Mouse (Mus musculus) lung, postnatal 36 days (tissue): ENCODE measurements around the gene Zbed4.
"Not testable (repeated sequence)": the region's sequence is repeated elsewhere in the genome, so short reads cannot be mapped to it uniquely, and the experiment has no call there.

Source experiments
- DNase-seq: peaks from one replicate; pipeline ENCODE4 v3.0.0; 2022; ENCODE audit warnings: mixed read lengths

Zbed4 gene

DNA sequence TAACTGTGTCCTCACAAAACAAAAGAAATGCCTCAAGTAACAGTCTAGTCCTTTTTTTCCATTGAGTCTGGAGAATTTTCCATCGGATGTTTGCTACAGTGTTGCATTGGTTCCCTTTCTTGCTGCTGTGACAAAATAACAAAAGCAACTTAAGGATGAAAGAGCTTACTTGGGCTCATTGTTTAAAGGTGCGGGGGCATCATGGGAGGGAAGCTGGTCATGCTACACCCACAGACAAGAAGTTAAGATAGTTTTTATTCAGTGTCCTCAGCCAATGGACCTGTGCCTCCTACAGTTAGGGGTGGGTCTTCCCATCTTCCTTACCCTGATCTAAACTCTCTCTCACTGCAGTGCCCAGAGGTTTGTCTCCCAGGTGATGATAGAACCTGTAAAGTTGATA lies 13.0 kb upstream of the Zbed4 start:
- DNase-seq = no peak

DNA sequence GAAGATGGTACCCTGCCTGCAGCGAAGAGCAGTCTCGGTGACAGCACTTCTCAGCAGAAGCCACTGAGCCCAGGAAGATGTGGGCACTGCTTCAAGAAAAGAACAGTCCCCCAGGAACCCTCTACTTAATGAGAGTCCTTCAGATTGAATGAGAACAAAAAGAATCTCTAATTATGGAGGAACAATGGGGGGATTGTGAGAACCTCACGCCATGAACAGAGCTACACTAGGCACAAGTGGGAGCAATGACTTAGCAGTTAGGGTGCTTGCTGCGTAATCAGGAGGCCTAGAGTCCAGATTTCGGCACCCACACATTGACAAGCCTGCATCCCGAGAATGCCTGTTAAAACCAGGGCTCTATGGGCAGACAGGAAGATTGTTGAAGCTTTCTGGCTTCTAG lies 10.1 kb upstream of the Zbed4 start:
- no peak for DNase-seq

DNA sequence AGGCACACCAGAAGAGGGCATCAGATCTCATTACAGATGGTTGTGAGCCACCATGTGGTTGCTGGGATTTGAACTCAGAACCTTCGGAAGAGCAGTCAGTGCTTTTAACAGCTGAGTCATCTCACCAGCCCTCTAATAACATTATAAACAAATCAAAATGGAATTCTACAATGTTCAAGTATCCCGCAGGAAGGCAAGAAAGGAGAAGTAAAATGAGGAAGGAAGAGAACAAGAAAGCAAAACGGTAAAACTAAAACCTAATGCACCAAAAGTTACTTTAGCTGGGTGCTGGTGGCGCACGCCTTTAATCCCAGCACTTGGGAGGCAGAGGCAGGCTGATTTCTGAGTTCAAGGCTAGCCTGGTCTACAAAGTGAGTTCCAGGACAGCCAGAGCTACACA lies 8.1 kb upstream of the Zbed4 start:
- DNase-seq = not testable (repeated sequence)

DNA sequence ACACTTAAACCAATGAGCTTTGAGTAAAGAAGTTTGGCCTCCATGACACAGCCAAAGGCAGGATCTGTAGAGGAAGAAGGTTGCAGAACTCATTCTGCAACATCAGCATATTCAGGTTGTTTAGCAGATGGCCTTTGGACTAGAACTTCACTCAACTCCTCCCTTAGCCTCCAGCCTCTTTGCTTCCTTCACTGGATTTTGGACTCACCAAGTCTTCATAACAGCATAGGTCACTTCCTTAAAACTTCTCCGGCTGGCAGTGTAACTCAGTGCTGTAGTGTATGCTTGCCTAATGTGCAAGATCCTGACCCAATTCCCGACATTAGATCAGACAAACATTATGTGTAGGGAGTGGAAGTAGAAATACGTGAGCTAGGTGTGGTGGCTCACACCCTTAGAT lies 6.1 kb upstream of the Zbed4 start:
- no peak for DNase-seq

DNA sequence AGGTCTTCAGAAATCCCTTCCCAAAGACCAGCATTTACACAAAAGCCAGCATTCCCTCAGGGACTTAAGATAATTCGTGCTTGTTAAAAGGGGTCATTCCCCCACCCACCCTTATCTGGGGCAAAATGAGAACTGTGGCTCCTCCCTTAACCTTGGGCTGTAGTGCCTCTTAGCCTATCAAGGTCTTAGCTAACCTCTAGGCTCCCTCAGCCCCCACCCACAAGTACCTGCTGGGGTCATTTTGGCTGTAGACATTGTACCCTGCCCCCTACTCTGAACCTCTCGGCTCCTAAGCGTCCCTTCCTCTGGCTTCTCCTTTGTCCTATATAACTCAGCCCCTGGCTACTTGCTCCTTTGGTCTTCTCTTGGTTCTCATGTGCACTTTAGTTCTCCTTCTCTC lies 5.5 kb upstream of the Zbed4 start:
- no peak for DNase-seq

DNA sequence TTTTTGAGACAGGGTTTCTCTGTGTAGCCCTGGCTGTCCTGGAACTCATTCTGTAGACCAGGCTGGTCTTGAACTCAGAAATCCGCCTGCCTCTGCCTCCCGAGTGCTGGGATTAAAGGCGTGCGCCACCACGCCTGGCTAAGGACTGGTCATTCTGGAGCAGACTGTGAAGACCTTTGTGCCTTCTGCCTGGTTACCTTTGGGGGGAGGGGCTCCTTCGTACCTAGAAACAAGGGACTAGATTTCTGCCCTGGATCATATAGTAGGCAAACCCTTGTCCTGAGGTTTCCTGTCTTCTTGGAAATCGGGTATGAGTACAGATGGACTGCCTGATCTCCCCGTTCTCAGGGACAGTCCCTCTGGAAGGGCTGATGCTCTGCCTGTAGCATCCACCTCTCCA lies 1.8 kb upstream of the Zbed4 start:
- DNase-seq = not testable (repeated sequence)

DNA sequence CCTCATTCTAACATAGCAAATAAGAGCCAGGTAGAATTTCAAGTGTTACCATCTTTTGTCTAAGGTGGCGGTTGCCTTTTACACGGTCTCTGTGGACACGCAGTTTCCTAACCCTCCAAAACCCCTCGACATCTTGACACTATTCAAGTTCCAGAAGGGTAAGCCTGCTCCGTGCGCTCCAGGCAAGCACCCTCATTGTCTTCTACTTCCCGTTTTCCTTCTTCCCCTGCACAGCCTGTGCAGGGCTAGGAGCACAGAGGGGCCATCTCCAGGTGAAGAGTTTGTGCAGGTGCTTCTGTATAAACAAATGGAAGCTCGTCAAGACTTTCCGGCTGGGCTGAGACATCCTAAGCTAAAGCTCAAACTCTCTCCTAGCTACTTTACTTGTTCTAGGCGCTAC lies 1.4 kb upstream of the Zbed4 start:
- no peak for DNase-seq

DNA sequence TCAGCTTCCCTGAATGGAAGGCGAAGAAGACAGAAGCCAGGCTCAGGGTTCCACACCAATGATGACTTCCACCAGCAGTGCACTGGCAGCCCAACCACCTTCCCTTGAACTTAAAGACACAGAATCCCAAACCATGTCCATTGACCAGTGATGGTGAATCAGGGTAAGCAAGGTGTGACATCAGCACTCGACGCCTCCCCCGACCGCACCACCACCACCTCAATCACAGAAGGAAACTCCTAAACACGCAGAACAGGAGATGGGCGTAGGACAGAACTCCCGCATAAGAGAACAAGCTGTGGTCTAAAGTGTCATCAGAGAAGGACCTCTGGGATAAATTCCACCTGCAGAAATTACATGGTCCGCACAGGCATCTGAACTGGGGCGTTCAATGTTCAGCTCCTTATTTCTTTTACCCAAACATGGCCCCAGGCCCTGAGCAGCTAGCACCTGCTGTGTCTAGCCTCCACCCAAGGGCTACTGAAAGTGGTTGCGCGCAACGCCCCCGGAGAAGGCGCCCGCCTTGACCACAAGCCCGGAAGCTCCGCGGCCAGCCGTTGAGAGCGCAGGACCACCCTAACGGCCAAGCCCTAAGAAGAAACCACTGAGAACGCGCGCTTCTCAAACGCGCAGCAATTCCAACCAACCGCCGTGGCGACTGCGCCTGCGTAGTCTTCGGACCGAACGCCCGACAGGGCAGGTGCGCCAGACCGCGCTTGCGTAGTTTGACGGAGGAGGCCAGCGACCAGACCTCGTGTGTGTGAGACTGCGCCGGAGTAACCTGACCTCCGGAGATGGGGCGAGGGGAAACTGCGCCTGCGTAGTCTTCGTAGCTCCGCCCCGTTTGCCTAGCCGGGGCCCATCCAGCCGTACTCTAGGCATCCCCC lies 540 bp upstream of the Zbed4 start:
- peak; percentile 99 for DNase-seq

DNA sequence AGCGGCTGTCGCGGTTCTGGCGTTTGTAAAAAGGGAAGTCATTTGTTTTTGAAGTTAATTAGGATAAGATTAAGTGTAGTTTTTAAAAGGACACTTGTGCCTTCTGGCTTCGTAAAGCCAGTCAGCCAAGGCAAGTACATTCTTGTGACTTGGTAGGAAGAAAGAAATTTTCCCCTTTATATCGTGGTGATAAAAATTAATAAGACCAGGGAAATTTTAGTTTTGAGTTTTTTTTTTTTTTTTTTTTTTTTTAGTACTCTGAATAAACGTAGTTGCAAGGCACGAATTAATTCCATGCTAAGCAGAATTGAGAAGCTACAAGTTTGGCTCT lies 908 bp downstream of the Zbed4 start:
- DNase-seq = no peak

DNA sequence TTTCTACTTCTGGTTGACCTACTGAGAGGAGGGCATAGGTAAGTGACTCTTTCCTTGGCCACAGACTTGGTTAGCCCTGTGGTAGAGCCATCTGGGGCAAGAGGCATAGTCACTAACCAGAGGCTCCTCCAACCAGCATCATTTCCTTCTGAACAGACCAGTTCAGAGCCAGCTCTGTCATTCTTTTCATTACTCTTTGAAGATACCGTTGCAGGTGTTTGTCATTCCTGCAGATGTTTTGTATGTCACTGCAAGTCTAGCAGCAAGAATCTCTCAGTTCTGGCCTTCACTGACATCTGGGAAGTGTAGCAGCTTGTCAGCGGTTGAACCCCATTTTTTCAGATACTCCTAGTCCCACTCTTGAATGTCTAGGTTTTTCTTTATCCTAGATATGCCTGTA lies 3.4 kb downstream of the Zbed4 start:
- no peak for DNase-seq

DNA sequence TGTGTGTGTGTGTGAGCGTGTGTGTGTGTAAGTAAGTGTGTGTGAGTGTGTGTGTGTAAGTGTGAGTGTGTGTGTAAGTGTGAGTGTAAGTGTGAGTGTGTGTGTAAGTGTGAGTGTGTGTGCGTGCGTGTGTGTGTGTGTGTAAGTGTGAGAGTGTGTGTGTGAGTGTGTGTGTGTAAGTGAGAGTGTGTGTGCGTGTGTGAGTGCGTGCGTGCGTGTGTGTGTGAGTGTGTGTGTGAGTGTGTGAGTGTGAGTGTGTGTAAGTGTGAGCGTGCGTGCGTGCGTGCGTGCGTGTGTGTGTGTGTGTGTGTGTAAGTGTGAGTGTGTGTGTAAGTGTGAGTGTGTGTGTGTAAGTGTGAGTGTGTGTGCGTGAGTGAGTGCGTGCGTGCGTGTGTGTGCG lies 4.3 kb downstream of the Zbed4 start:
- DNase-seq = no peak

DNA sequence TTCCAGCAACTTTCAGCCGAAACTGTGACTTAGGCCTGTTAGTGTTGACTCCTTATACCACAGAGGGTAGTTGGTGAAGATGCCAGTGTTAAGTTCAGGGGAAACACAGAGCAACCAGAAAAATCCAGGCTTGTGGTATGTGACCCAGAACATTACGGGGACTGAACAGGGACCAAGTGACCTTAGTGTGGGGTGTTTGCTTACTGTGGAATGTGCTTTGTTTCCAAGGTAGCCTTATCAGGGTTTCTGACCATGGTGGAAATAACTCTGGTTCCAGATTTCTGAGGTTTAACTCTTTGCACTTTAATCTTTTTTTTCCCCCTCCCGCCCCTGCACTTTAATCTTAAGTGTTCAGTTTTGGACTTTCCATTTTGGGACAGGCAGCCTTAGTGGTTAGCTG lies 6.6 kb downstream of the Zbed4 start:
- peak; percentile 41 for DNase-seq

DNA sequence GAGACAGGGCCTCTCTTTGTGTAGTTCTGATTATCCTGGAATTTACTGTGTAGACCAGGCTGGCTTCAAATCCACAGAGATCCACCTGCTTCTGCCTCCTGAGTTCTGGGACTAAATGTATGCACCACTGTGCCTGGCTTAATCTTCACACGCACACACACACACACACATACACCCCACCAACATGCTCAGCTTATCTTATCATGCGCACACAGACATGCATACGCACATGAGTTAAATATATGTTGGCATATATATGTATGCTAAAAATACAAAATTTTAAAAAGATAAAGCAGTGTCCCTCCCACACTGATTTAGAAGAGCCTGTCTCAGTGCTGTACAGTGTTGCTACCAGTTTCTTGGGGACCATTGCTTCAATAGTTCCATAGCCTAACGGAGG lies 10.1 kb downstream of the Zbed4 start:
- DNase-seq = no peak

DNA sequence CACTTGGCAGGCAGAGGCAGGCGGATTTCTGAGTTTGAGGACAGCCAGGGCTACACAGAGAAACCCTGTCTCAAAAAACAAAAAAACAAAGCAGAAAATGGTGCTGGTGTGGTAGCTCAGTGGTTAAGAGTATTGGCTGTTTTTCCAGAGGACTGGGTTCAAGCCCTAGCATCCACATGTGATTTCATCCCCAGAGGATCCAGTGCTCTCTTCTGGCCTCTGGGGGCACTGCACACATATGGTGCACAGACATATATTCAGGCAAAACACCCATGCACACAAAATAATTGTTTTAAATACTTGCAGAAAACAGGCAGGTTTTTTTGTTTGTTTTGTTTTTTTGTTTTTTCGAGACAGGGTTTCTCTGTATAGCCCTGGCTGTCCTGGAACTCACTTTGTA lies 14.7 kb downstream of the Zbed4 start:
- DNase-seq = not testable (repeated sequence)

DNA sequence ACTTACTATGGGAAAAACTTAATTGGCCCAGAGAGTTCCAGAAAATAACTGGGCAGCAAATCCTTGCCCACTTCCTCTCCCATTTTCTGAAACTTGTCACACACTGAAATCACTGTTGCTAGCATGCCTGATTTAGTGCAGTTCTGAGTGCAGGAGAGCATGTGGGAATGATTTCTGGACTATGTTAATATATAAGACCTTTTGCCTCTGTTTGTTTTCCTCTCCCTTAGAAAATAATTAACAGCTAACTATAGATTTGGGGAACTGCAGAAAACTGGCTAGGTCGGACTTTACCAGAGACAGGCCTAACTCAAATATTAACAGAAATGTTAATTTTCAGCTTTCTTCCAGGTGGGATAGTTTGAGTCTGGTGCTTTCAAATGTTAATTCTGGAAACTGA lies 17.1 kb downstream of the Zbed4 start:
- DNase-seq = no peak

DNA sequence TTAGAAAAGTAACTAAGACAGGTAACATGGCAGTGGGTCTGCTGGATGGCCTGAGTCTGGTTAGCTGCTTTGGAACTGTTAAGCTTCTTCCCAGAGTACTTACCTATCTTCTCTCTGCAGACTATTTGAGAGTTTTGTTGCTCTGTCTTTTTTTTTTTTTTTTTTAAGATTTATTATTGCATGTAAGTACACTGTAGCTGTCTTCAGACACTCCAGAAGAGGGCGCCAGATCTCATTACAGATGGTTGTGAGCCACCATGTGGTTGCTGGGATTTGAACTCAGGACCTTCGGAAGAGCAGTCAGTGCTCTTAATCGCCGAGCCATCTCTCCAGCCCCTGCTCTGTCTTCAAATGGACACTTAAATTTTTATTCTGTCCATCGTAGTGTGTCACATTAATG lies 23.2 kb downstream of the Zbed4 start:
- not testable (repeated sequence) for DNase-seq

DNA sequence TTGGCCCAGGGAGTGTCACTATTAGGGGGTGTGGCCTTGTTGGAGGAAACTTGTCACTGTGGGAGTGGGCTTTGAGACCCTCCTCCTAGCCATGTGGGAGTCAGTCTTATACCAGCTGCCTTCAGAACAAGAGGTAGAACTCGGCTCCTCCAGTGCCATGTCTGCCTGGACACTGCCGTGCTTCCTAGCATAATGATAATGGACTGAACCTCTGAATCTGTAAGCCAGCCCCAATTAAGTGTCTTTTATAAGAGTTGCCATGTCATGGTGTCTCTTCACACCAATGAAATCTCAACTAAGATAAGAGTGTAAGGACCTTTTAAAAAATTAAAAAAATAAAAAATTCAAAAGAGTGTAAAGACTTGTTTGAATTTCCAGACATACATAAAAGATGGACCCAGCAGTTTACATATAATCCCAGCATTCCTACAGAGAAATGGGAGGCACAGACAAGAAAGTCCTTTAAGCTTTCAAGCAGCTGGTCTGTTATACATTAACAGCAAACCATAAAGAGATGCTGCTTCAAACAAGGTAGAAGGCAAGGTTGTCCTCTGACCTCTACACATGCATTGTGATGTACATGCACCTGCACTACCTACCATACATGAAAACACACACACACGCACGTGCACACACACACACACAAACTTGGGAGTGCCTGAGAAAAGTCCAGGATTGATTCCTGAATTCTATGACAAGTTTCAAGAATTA lies 40.8 kb downstream of the Zbed4 start:
- DNase-seq = no peak

DNA sequence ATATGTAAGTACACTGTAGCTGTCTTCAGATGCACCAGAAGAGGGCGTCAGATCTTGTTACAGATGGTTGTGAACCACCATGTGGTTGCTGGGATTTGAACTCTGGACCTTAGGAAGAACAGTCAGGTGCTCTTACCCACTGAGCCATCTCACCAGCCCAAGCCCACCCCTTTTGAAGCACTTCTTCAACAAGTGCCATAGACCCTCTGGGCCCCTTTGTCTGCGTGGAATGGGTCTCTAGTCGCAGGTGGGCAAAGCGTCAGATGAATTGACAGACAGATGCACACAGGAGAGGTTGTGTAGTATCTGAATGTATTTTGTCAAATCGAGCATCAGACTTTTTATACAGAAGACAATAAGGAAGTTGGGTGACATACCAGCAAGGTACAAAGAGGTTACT lies 43.3 kb downstream of the Zbed4 start:
- DNase-seq = not testable (repeated sequence)

DNA sequence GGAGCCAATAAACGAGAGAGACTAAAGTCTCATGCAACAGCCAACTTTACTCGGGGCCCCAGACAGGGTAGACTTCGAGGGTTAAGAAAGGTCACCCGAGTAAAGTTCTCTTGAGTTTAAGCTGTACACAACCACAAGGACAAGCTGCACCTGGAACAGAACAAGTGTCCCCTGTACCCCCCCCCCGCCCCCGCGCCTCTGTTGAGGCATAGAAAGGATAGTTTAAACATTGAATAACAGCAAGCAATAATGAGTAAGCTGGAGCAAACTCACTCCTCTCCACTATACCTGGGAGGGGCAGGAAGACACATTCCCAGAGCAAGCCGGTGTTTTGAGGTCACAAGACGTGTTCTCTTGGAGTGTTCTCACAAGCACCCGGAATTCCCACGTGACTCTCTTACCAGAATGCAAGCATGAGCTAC lies 48.5 kb downstream of the Zbed4 start:
- DNase-seq = peak; percentile 90

DNA sequence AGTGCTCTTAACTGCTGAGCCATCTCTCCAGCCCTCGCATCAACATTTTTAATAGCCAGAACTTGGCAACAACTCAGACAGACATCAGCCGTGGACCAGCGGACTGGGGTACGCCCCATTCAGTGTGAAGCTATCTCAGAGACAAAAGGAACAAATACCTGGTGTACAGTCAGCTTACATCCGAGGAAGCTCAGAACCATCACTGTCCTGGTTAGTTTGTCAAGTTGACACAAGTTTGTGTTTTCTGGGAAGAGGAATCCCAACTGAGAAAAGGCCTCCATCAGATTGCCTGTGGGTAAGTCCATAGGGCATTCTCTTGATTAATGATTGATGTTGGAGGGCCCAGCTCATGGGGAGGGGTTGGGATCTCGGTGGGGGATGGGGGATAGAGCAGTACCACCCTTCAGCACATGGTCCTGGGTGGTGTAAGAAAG lies 49.5 kb downstream of the Zbed4 start:
- DNase-seq = no peak

DNA sequence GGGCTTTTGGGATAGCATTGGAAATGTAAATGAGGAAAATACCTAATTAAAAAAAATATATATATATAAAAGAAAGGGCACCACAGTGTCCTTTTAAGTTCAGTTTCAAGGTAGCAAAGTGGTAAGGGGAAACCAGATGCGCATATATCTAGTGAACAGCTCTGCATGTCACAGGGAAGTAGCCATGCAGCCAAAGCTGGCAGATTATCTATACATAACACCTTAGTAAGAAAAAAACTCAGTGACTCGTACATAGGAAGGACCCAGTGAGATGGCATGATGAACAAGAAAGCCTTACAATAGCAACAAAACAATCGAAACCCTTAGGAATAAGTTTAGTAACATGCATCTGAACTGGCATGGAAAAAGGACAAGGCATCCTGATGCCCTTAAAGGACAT lies 50.4 kb downstream of the Zbed4 start:
- DNase-seq = no peak

DNA sequence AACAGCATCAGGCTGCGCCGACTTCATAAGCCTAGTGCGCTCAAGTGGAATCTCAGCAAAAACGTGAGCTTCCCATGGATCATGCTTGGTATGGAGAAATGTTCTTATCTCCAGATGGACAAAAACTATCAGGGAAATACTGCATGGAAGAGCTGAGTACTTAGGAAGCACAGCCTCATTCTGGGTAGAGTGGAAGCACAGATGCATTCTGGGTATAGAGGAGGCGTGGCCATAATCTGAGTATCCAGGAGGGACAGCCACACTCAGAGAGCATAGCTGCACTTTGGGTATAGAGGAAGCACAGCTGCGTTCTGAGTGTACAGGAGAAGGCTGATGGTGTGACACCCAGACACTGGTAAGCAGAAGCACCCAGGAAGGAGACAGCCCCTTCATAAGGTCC lies 50.9 kb downstream of the Zbed4 start:
- peak; percentile 11 for DNase-seq

DNA sequence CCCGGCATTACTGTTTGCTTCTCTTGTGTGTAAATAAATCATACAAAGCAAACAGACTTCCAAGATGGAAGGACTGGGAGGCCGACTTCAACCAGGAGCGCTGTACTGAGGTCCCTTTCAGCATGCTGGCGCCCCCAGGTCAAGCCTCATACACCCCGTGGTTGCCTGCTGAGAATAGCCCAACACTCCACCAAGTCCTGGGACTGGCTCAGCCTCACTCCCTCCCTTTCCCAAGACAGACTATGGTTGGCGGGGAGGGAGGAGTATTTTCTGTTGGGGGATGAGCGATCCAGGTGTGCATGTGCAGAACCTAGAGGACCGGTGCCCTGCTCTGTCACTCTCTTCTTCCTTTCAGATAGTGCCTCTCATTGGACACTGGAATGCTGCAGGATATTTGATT lies 56.7 kb downstream of the Zbed4 start:
- DNase-seq = no peak

DNA sequence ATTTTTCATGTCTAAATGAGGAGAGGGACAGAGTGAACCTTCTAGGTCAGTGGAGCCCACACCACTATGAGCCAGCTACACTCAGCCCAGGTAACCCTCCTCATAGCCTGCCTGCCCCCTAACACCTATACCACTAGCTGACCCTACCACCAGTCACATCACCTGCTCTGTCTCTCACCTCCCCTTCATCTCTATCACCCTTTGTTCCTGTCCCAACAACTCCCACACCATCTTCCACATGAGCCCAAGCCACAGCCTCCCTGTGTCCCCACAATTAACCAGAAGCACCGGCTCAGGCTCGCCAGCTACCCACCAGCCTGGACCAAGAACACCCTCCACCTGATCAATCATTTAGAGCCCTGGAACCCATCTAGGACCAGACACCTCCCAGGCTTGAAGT lies 58.9 kb downstream of the Zbed4 start:
- DNase-seq = no peak

DNA sequence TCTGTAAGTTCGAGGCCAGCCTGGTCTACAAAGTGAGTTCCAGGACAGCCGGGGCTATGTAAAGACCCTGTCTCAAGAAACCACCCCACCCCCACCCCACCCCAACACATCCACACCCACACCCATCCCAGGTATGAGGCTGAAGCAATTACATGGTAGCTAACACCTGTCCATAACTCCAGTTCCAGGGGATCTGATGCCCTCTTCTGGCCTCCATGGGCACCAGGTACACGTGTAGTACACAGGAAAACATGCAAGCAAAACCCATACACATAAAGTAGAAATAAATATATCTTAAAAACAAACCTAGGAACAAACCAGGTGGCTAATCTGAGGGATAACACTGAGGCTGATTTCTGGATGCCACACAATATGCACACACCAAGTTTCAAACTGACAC lies 61.8 kb downstream of the Zbed4 start:
- DNase-seq = peak; percentile 32
